Mouse (Mus musculus) erythroblast, embryonic 14.5 days (primary cell): Measurements from ENCODE around the gene Ccdc148. TPM values are rescaled to one million over a fixed set of nuclear protein-coding genes. Genes with fewer than 3 reads are reported as not detected.

Experiments
- H3K27me3 ChIP-seq: 2 replicates; pipeline ENCODE4 v1.6.1; 2012; ENCODE audit warnings: inconsistent platforms; ENCODE audit not compliant: control insufficient read depth
- H3K36me3 ChIP-seq: 2 replicates; pipeline ENCODE4 v1.6.1; 2012; ENCODE audit warnings: mild to moderate bottlenecking, inconsistent platforms; ENCODE audit not compliant: control insufficient read depth
- H3K4me1 ChIP-seq: 2 replicates; pipeline ENCODE4 v1.6.1; 2012; ENCODE audit warnings: inconsistent platforms; ENCODE audit not compliant: control insufficient read depth
- H3K4me3 ChIP-seq: replicated peaks from 2 replicates; pipeline ENCODE3; 2012; ENCODE audit warnings: moderate library complexity, mild to moderate bottlenecking, inconsistent platforms
- H3K9me3 ChIP-seq: 2 replicates; pipeline ENCODE4 v1.6.1; 2012; ENCODE audit warnings: low read length, inconsistent platforms, mixed read lengths; ENCODE audit not compliant: control insufficient read depth
- GATA1 ChIP-seq: IDR thresholded peaks from 2 replicates; pipeline ENCODE4 v1.6.1; 2012; ENCODE audit warnings: low read length, inconsistent platforms, mixed read lengths
- TAL1 ChIP-seq: IDR thresholded peaks from 3 replicates; pipeline ENCODE4 v1.6.1; 2012; ENCODE audit warnings: low read length, inconsistent platforms, mixed read lengths
- polyA plus RNA-seq: library from polyadenylated mRNA; stranded (reverse); fragments of >175 nt; gene quantifications from 2 replicates; pipeline ENCODE4 v1.2.3, GENCODE M21; 2012

Gene Ccdc148
- polyA plus RNA-seq, 1 experiment = not detected

GRCm38 (mm10) chr2:59199476-59199976, 39.0 kb upstream of the Ccdc148 start:
- Histone ChIP-seq H3K4me1 (no peaks in the 10 kb centered on the region), H3K36me3 (no peaks in the 10 kb centered on the region)

GRCm38 (mm10) chr2:59197156-59197555, 36.7 kb upstream of the Ccdc148 start:
- Histone ChIP-seq H3K4me3 (no peak overlapping the region), H3K36me3 (no peaks in the 10 kb centered on the region), H3K9me3 (no peaks in the 10 kb centered on the region), H3K27me3 (no peaks in the 10 kb centered on the region), H3K4me1 (no peaks in the 10 kb centered on the region)
- no peak for TF ChIP-seq TAL1
- no peak for TF ChIP-seq GATA1

More at GRCm38 (mm10) chr2:59199476-59199976, 39.0 kb upstream of the Ccdc148 start:
- H3K27me3 ChIP-seq = no peaks in the 10 kb centered on the region
- H3K9me3 ChIP-seq = no peaks in the 10 kb centered on the region
- H3K4me3 ChIP-seq = no peak overlapping the region
- TF ChIP-seq TAL1 = no peak
- no peak for TF ChIP-seq GATA1

GRCm38 (mm10) chr2:59193117-59193516, 32.6 kb upstream of the Ccdc148 start:
- H3K4me3 ChIP-seq = no peak overlapping the region
- TF ChIP-seq GATA1 = no peak
- no peak for TF ChIP-seq TAL1
- peaks cover 5% of the 10 kb centered on the region; the same call in 1 of the 2 replicates for H3K36me3 ChIP-seq
- no peaks in the 10 kb centered on the region for H3K9me3 ChIP-seq
- no peaks in the 10 kb centered on the region for H3K4me1 ChIP-seq
- H3K27me3 ChIP-seq = no peaks in the 10 kb centered on the region

- no peaks in the 10 kb centered on the region for H3K27me3 ChIP-seq
- TF ChIP-seq GATA1 (no peak), TAL1 (no peak)
- peaks cover 5% of the 10 kb centered on the region for H3K36me3 ChIP-seq
- no peaks in the 10 kb centered on the region for H3K4me1 ChIP-seq
- no peak overlapping the region for H3K4me3 ChIP-seq
- no peaks in the 10 kb centered on the region for H3K9me3 ChIP-seq
Measured at GRCm38 (mm10) chr2:59191466-59191865, 31.0 kb upstream of the Ccdc148 start.

GRCm38 (mm10) chr2:59190186-59190585, 29.7 kb upstream of the Ccdc148 start:
- no peaks in the 10 kb centered on the region for H3K9me3 ChIP-seq
- H3K4me1 ChIP-seq = no peaks in the 10 kb centered on the region
- no peaks in the 10 kb centered on the region for H3K27me3 ChIP-seq
- TF ChIP-seq GATA1 = no peak
- no peak for TF ChIP-seq TAL1
- no peak overlapping the region for H3K4me3 ChIP-seq
- peaks cover 5% of the 10 kb centered on the region for H3K36me3 ChIP-seq

GRCm38 (mm10) chr2:59189661-59190185, 29.2 kb upstream of the Ccdc148 start:
- Histone ChIP-seq H3K9me3 (no peaks in the 10 kb centered on the region), H3K4me1 (no peaks in the 10 kb centered on the region), H3K36me3 (peaks cover 5% of the 10 kb centered on the region), H3K27me3 (no peaks in the 10 kb centered on the region), H3K4me3 (no peak overlapping the region)
- TF ChIP-seq GATA1 = no peak
- no peak for TF ChIP-seq TAL1

GRCm38 (mm10) chr2:59188306-59188705, 27.8 kb upstream of the Ccdc148 start:
- Histone ChIP-seq H3K36me3 (peaks cover 5% of the 10 kb centered on the region), H3K27me3 (no peaks in the 10 kb centered on the region), H3K4me3 (no peak overlapping the region), H3K4me1 (peaks cover 2% of the 10 kb centered on the region; the same call in 1 of the 2 replicates), H3K9me3 (no peaks in the 10 kb centered on the region)
- TF ChIP-seq TAL1 = no peak
- TF ChIP-seq GATA1 = no peak

- Histone ChIP-seq H3K9me3 (no peaks in the 10 kb centered on the region), H3K36me3 (peaks cover 5% of the 10 kb centered on the region), H3K4me3 (no peak overlapping the region), H3K4me1 (peaks cover 2% of the 10 kb centered on the region; the same call in 1 of the 2 replicates), H3K27me3 (no peaks in the 10 kb centered on the region)
- no peak for TF ChIP-seq TAL1
- TF ChIP-seq GATA1 = no peak
Measured at GRCm38 (mm10) chr2:59186966-59187365, 26.5 kb upstream of the Ccdc148 start.

- Histone ChIP-seq H3K9me3 (no peaks in the 10 kb centered on the region), H3K27me3 (no peaks in the 10 kb centered on the region), H3K36me3 (peaks cover 2% of the 10 kb centered on the region; the same call in 1 of the 2 replicates), H3K4me1 (peaks cover 2% of the 10 kb centered on the region; the same call in 1 of the 2 replicates), H3K4me3 (no peak overlapping the region)
- no peak for TF ChIP-seq GATA1
- no peak for TF ChIP-seq TAL1
Measured at GRCm38 (mm10) chr2:59186122-59186521, 25.6 kb upstream of the Ccdc148 start.
